Mouse (Mus musculus): ENCODE measurements around the gene Tnfrsf25.

- no peak for TF ChIP-seq CTCF (conservative IDR thresholded peaks at IDR 0.05 in 1 of 2, IDR thresholded peaks at IDR 0.05 in 1 of 2; ENCODE audit: low read depth in 2 of 2, low read length in 2 of 2)
- no peak for TF ChIP-seq ZNF384 (IDR thresholded peaks at IDR 0.05; ENCODE audit: low read depth, low read length)
- no peak for TF ChIP-seq BHLHE40 (IDR thresholded peaks at IDR 0.05; ENCODE audit: low read depth, low read length)
- no peak for TF ChIP-seq MAZ (IDR thresholded peaks at IDR 0.05; ENCODE audit: low read depth, low read length)
- TF ChIP-seq MAFK (IDR thresholded peaks at IDR 0.05; ENCODE audit: insufficient replicate concordance, low read length), result no peak
- no peak for TF ChIP-seq POLR2A (IDR thresholded peaks at IDR 0.05; ENCODE audit: low read depth, low read length)
- TF ChIP-seq ZC3H11A (IDR thresholded peaks at IDR 0.05; ENCODE audit: low read depth, low read length), result no peak
- TF ChIP-seq MEF2A (IDR thresholded peaks at IDR 0.05; ENCODE audit: borderline replicate concordance, low read depth, low read length), result no peak
These were observed 17.5 kb downstream of the Tnfrsf25 start for GRCm38 (mm10) chr4:152133213-152133612.
